ENCODE assay signal across 9 mouse cellular contexts in the genomic region with DNA sequence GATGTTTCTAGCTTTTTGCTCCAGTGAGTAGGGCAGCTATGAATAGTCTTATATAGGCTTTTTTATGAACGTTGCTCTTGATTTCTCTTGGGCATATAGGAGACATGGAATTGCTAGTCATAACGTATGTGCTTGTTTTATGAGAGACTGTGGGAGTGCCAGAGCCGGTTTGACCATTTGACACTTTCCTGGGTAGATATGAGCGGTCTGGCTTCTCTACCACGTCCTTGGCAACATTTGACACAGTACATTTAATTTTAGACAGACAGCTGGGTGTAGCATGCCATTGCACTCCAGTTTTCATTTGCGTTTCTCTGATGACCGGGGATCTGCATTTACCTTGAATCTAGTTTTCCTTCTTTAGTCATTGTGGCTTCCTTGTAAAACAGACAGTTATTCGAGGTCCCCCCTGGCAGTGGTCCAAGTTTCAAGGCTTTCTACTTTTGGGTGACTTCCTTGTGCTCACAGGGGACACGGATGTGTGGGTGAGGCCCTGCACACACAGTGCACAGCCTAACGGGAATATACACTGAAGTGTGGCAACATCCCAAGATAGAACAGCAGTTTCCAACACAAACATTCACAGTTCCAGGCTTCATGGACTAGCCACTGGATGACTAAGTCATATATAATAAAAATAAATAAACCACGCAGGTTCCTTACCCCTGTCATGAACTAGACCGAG.
DNase-seq lines count a peak whose midpoint lies in the region; ATAC-seq lines count a peak whose summit lies in the region.
"Had no signal": no experiment of that assay in that cellular context is flagged by ENCODE, and none has a peak within 500 bp of the region (broad histone marks: within the 10 kb centered on the region; RNA-seq: fewer than 3 reads in every experiment).

No protein-coding gene starts in this region.

- peak; percentile 18 for DNase-seq in embryonic facial prominence, embryonic 14.5 days (ENCODE audit: low spot score)
- no peak for DNase-seq in embryonic facial prominence, embryonic 10.5 days (ENCODE audit: low spot score)
- DNase-seq in liver, embryonic 11.5 days (ENCODE audit: low spot score) = peak; percentile 8
- peak; percentile 41 for DNase-seq in skeletal muscle tissue, adult 2 months (ENCODE audit: low read depth, low spot score)
- DNase-seq in kidney, adult 11 months = no peak
- no peak for DNase-seq in urinary bladder, postnatal 14 days (ENCODE audit: low spot score)
- DNase-seq: left cerebral cortex, postnatal 4 days had no signal

- H3K4me3 ChIP-seq in embryonic facial prominence, embryonic 14.5 days (ENCODE audit: low read depth, low read length) = no peak overlapping the region
- H3K4me3 ChIP-seq in embryonic facial prominence, embryonic 10.5 days = no peak overlapping the region
- no peak overlapping the region for H3K4me3 ChIP-seq in liver, embryonic 11.5 days (ENCODE audit: low read depth, low read length)
- H3K4me3 ChIP-seq in liver, embryonic 12.5 days = no peak overlapping the region

- H3K36me3 ChIP-seq in embryonic facial prominence, embryonic 14.5 days (ENCODE audit: control insufficient read depth, insufficient read depth, low read length) = no peaks in the 10 kb centered on the region
- H3K36me3 ChIP-seq in embryonic facial prominence, embryonic 10.5 days (replicated peaks) = no peaks in the 10 kb centered on the region
- H3K36me3 ChIP-seq in liver, embryonic 11.5 days (ENCODE audit: control insufficient read depth, insufficient read depth, low read length) = no peaks in the 10 kb centered on the region
- H3K36me3 ChIP-seq in liver, embryonic 12.5 days = no peaks in the 10 kb centered on the region

- no peak overlapping the region for H3K4me2 ChIP-seq in embryonic facial prominence, embryonic 14.5 days (ENCODE audit: low read depth, low read length)
- H3K4me2 ChIP-seq in liver, embryonic 11.5 days = no peak overlapping the region
- H3K4me2 ChIP-seq in liver, embryonic 12.5 days = no peak overlapping the region

- WGBS in embryonic facial prominence, embryonic 14.5 days = 69% methylated on average over 12 of the region's 12 CpGs
- 88% methylated on average over 12 of the region's 12 CpGs for WGBS in embryonic facial prominence, embryonic 10.5 days
- 78% methylated on average over 12 of the region's 12 CpGs for WGBS in liver, embryonic 11.5 days
- WGBS in liver, embryonic 12.5 days (ENCODE audit: insufficient replicate concordance) = 70% methylated on average over 12 of the region's 12 CpGs

- no peak overlapping the region for H3K27ac ChIP-seq in embryonic facial prominence, embryonic 14.5 days (replicated peaks; ENCODE audit: low read depth, low read length)
- H3K27ac ChIP-seq in embryonic facial prominence, embryonic 10.5 days (replicated peaks) = no peak overlapping the region
- H3K27ac ChIP-seq in liver, embryonic 11.5 days (ENCODE audit: low read depth, low read length) = no peak overlapping the region
- no peak overlapping the region for H3K27ac ChIP-seq in liver, embryonic 12.5 days

- no peak for ATAC-seq in embryonic facial prominence, embryonic 14.5 days (ENCODE audit: low read depth)
- no peak for ATAC-seq in liver, embryonic 11.5 days (replicated peaks; ENCODE audit: low FRiP score)
- ATAC-seq in liver, embryonic 12.5 days = no peak
- peak; percentile 38; the same call in 1 of the 2 replicates for ATAC-seq in frontal cortex, adult (ENCODE audit: low TSS enrichment)

- no peaks in the 10 kb centered on the region for H3K4me1 ChIP-seq in embryonic facial prominence, embryonic 14.5 days (ENCODE audit: control insufficient read depth, insufficient read depth, low read length)
- H3K4me1 ChIP-seq in embryonic facial prominence, embryonic 10.5 days = no peaks in the 10 kb centered on the region
- no peaks in the 10 kb centered on the region for H3K4me1 ChIP-seq in liver, embryonic 11.5 days (replicated peaks; ENCODE audit: control insufficient read depth, insufficient read depth, low read length)
- no peaks in the 10 kb centered on the region for H3K4me1 ChIP-seq in liver, embryonic 12.5 days

- H3K9me3 ChIP-seq in embryonic facial prominence, embryonic 14.5 days (ENCODE audit: control insufficient read depth, low read length) = no peaks in the 10 kb centered on the region
- H3K9me3 ChIP-seq in embryonic facial prominence, embryonic 10.5 days = peaks cover 6% of the 10 kb centered on the region; the same call in 1 of the 2 replicates
- H3K9me3 ChIP-seq in liver, embryonic 11.5 days (ENCODE audit: control insufficient read depth, low read length) = no peaks in the 10 kb centered on the region
- H3K9me3 ChIP-seq in liver, embryonic 12.5 days (replicated peaks) = no peaks in the 10 kb centered on the region

- no peaks in the 10 kb centered on the region for H3K27me3 ChIP-seq in embryonic facial prominence, embryonic 14.5 days (replicated peaks; ENCODE audit: control insufficient read depth, insufficient read depth, low read length)
- no peaks in the 10 kb centered on the region for H3K27me3 ChIP-seq in embryonic facial prominence, embryonic 10.5 days (replicated peaks; ENCODE audit: low read depth, poor library complexity, severe bottlenecking)
- no peaks in the 10 kb centered on the region for H3K27me3 ChIP-seq in liver, embryonic 11.5 days (replicated peaks; ENCODE audit: control insufficient read depth, insufficient read depth, low read length)
- H3K27me3 ChIP-seq in liver, embryonic 12.5 days (replicated peaks) = no peaks in the 10 kb centered on the region

- no peak overlapping the region for H3K9ac ChIP-seq in embryonic facial prominence, embryonic 14.5 days (ENCODE audit: low read depth, low read length)
- no peak overlapping the region for H3K9ac ChIP-seq in liver, embryonic 11.5 days (ENCODE audit: low read depth, low read length)
- H3K9ac ChIP-seq in liver, embryonic 12.5 days = no peak overlapping the region

Comparison
In these comparisons a context has a peak if more than half of its experiments do, and no peak if none do; other contexts are left out.
1. DNase-seq: peak in embryonic facial prominence, embryonic 14.5 days (single experiment), liver, embryonic 11.5 days (single experiment) and skeletal muscle tissue, adult 2 months (single experiment); none in embryonic facial prominence, embryonic 10.5 days (single experiment), kidney, adult 11 months (single experiment) and urinary bladder, postnatal 14 days (single experiment).